Mouse (Mus musculus): ENCODE results near the gene P2ry1. TPM values are rescaled to one million over a fixed set of nuclear protein-coding genes. Genes with fewer than 3 reads are reported as not detected.
A peak's percentile ranks its signal among the peaks of the same experiment; 100 is the strongest.

The P2ry1 gene
- polyA plus RNA-seq (2015; fragmentation: Nextera tagmentation; extraction: Ambion mirVana) = 10.2 and 14.8 TPM in 2 replicates

- ATAC-seq = peak; percentile 97
- H3K9me3 ChIP-seq (ENCODE audit: control insufficient read depth) = no peaks in the 10 kb centered on the region
- peak within 1 kb of the TSS; percentile 86 for H3K4me2 ChIP-seq (replicated peaks; ENCODE audit: low read depth)
- H3K4me1 ChIP-seq (replicated peaks; ENCODE audit: control insufficient read depth, insufficient read depth, low read length) = 0 out of 2 replicates have a peak, but pooled peaks cover 3% of the 10 kb centered on the region
- WGBS = under 1% methylated on average over 90 of the region's 90 CpGs
- H3K27ac ChIP-seq (ENCODE audit: low read depth, low read length) = peak within 1 kb of the TSS; percentile 91
- no peaks in the 10 kb centered on the region for H3K27me3 ChIP-seq (replicated peaks; ENCODE audit: control insufficient read depth, insufficient read depth, low read length)
- H3K4me3 ChIP-seq (ENCODE audit: low read depth, low read length) = peak within 1 kb of the TSS; percentile 60
- no peaks in the 10 kb centered on the region; the same call in 1 of the 2 replicates for H3K36me3 ChIP-seq (ENCODE audit: control insufficient read depth, insufficient read depth)
- peak; percentile 29; the same call in 1 of the 2 replicates for TF ChIP-seq CTCF (IDR thresholded peaks at IDR 0.05; ENCODE audit: low read depth)
- H3K9ac ChIP-seq (ENCODE audit: low read depth, low read length) = peak within 1 kb of the TSS; percentile 64
Measured at GRCm38 (mm10) chr3:61002587-61003501, at the start of gene P2ry1. P2ry1 (plus strand) TSS chr3:61002795.

GRCm38 (mm10) chr3:60953199-60953736, 49.3 kb upstream of the P2ry1 start:
- TF ChIP-seq CTCF (IDR thresholded peaks at IDR 0.05; ENCODE audit: low read depth) = no peak
- WGBS = 77% methylated on average over 5 of the region's 5 CpGs

GRCm38 (mm10) chr3:60954073-60954472, 48.5 kb upstream of the P2ry1 start:
- no peaks in the 10 kb centered on the region for H3K27me3 ChIP-seq (replicated peaks; ENCODE audit: control insufficient read depth, insufficient read depth, low read length)
- no peak for ATAC-seq
- TF ChIP-seq CTCF (IDR thresholded peaks at IDR 0.05; ENCODE audit: low read depth) = no peak
- no peaks in the 10 kb centered on the region for H3K9me3 ChIP-seq (ENCODE audit: control insufficient read depth)
- H3K36me3 ChIP-seq (ENCODE audit: control insufficient read depth, insufficient read depth) = no peaks in the 10 kb centered on the region
- WGBS = 69% methylated on average over 2 of the region's 2 CpGs
- no peak overlapping the region for H3K9ac ChIP-seq (ENCODE audit: low read depth, low read length)
- H3K4me1 ChIP-seq (replicated peaks; ENCODE audit: control insufficient read depth, insufficient read depth, low read length) = no peaks in the 10 kb centered on the region
- no peak overlapping the region for H3K27ac ChIP-seq (ENCODE audit: low read depth, low read length)
- no peak overlapping the region for H3K4me3 ChIP-seq (ENCODE audit: low read depth, low read length)
- no peak overlapping the region for H3K4me2 ChIP-seq (replicated peaks; ENCODE audit: low read depth)

More at GRCm38 (mm10) chr3:60953199-60953736, 49.3 kb upstream of the P2ry1 start:
- Histone ChIP-seq H3K9ac (ENCODE audit: low read depth, low read length) (no peak overlapping the region), H3K4me1 (replicated peaks; ENCODE audit: control insufficient read depth, insufficient read depth, low read length) (no peaks in the 10 kb centered on the region), H3K27ac (ENCODE audit: low read depth, low read length) (no peak overlapping the region), H3K4me3 (ENCODE audit: low read depth, low read length) (no peak overlapping the region), H3K4me2 (replicated peaks; ENCODE audit: low read depth) (no peak overlapping the region), H3K36me3 (ENCODE audit: control insufficient read depth, insufficient read depth) (no peaks in the 10 kb centered on the region), H3K27me3 (replicated peaks; ENCODE audit: control insufficient read depth, insufficient read depth, low read length) (no peaks in the 10 kb centered on the region), H3K9me3 (ENCODE audit: control insufficient read depth) (no peaks in the 10 kb centered on the region)
- no peak for ATAC-seq

GRCm38 (mm10) chr3:60958769-60959168, 43.8 kb upstream of the P2ry1 start:
- no peak for TF ChIP-seq CTCF (IDR thresholded peaks at IDR 0.05; ENCODE audit: low read depth)
- H3K36me3 ChIP-seq (ENCODE audit: control insufficient read depth, insufficient read depth) = no peaks in the 10 kb centered on the region
- H3K27ac ChIP-seq (ENCODE audit: low read depth, low read length) = no peak overlapping the region
- H3K9me3 ChIP-seq (ENCODE audit: control insufficient read depth) = no peaks in the 10 kb centered on the region
- no peaks in the 10 kb centered on the region for H3K27me3 ChIP-seq (replicated peaks; ENCODE audit: control insufficient read depth, insufficient read depth, low read length)
- H3K4me1 ChIP-seq (replicated peaks; ENCODE audit: control insufficient read depth, insufficient read depth, low read length) = no peaks in the 10 kb centered on the region
- H3K4me2 ChIP-seq (replicated peaks; ENCODE audit: low read depth) = no peak overlapping the region
- 76% methylated on average over 2 of the region's 2 CpGs for WGBS
- no peak overlapping the region for H3K4me3 ChIP-seq (ENCODE audit: low read depth, low read length)
- ATAC-seq = no peak
- H3K9ac ChIP-seq (ENCODE audit: low read depth, low read length) = no peak overlapping the region

GRCm38 (mm10) chr3:60965137-60965536, 37.5 kb upstream of the P2ry1 start:
- no peak for ATAC-seq
- no peak overlapping the region for H3K9ac ChIP-seq (ENCODE audit: low read depth, low read length)
- no peaks in the 10 kb centered on the region for H3K4me1 ChIP-seq (replicated peaks; ENCODE audit: control insufficient read depth, insufficient read depth, low read length)
- WGBS = 52% methylated on average over 2 of the region's 2 CpGs
- no peaks in the 10 kb centered on the region for H3K9me3 ChIP-seq (ENCODE audit: control insufficient read depth)
- H3K36me3 ChIP-seq (ENCODE audit: control insufficient read depth, insufficient read depth) = no peaks in the 10 kb centered on the region
- no peak overlapping the region for H3K4me3 ChIP-seq (ENCODE audit: low read depth, low read length)
- H3K27ac ChIP-seq (ENCODE audit: low read depth, low read length) = no peak overlapping the region
- no peaks in the 10 kb centered on the region for H3K27me3 ChIP-seq (replicated peaks; ENCODE audit: control insufficient read depth, insufficient read depth, low read length)
- H3K4me2 ChIP-seq (replicated peaks; ENCODE audit: low read depth) = no peak overlapping the region
- no peak for TF ChIP-seq CTCF (IDR thresholded peaks at IDR 0.05; ENCODE audit: low read depth)

GRCm38 (mm10) chr3:60974944-60975343, 27.7 kb upstream of the P2ry1 start:
- Histone ChIP-seq H3K4me3 (ENCODE audit: low read depth, low read length) (no peak overlapping the region), H3K27ac (ENCODE audit: low read depth, low read length) (no peak overlapping the region), H3K36me3 (ENCODE audit: control insufficient read depth, insufficient read depth) (no peaks in the 10 kb centered on the region), H3K9me3 (ENCODE audit: control insufficient read depth) (no peaks in the 10 kb centered on the region), H3K27me3 (replicated peaks; ENCODE audit: control insufficient read depth, insufficient read depth, low read length) (no peaks in the 10 kb centered on the region), H3K9ac (ENCODE audit: low read depth, low read length) (no peak overlapping the region), H3K4me2 (replicated peaks; ENCODE audit: low read depth) (no peak overlapping the region), H3K4me1 (replicated peaks; ENCODE audit: control insufficient read depth, insufficient read depth, low read length) (0 out of 2 replicates have a peak, but pooled peaks cover 4% of the 10 kb centered on the region)
- TF ChIP-seq CTCF (IDR thresholded peaks at IDR 0.05; ENCODE audit: low read depth) = no peak
- 81% methylated on average over 1 of the region's 1 CpGs for WGBS
- ATAC-seq = no peak

Data from intestine, postnatal 0 days (tissue).